Mouse (Mus musculus): ENCODE measurements around the gene Cdc42bpb.

The Cdc42bpb gene

GRCm38 (mm10) chr12:111340692-111341091, 36.8 kb downstream of the Cdc42bpb start:
- no peak for DNase-seq (ENCODE audit: low spot score)

- no peak for DNase-seq (ENCODE audit: low spot score)
Observed at GRCm38 (mm10) chr12:111337864-111338354, 39.6 kb downstream of the Cdc42bpb start.

DNA sequence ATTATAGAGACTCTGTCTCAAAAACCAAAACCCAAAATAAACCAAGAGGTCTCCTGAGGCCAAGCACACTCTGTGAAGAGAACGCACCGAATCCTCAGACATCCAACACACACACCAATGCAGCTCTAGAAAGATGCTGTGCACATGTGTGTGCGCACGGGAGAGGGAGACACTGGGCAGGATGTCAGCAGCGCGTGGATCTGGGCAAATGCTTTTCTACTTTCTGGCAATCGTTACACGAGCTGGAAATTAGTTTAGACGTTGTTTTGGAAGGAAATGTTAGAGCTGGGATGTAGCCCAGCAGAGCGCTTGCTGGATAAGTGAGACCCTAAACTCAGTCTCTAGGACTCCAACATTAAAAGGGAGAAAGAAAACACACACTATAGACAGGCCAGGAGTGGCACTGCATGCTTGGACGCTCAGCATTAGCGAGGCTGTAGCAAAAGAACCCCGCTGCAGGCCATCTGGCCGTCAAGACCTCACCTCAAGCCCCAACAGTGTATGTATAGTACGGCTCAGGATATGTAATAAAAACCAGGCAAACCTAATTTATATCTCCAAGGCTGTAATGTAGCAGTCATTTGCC, 44.4 kb downstream of the Cdc42bpb start:
- DNase-seq (ENCODE audit: low spot score) = no peak

GRCm38 (mm10) chr12:111332443-111332842, 45.1 kb downstream of the Cdc42bpb start:
- no peak for DNase-seq (ENCODE audit: low spot score)

- no peak for DNase-seq (ENCODE audit: low spot score)
Observed at GRCm38 (mm10) chr12:111331573-111331972, 45.9 kb downstream of the Cdc42bpb start.

DNA sequence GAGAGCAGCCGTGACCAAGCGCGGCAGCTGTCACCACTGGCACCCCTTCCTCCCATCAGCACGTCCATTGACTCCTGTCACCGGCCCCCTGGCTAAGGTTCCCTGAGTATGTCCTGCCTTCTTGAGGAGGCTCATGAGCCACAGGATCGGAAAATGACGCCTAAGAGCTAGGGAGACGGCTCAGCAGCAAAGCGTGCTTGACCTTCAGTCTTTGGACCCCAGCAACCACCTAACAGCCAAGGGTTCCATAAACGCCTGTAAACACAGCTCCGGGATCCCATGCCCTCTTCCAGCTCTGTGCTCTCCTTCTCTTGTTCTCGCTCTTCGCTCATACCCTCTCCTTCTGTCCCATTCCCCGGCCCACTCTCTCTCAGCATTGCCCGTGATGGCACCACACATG, 48.2 kb downstream of the Cdc42bpb start:
- no peak for DNase-seq (ENCODE audit: low spot score)

DNA sequence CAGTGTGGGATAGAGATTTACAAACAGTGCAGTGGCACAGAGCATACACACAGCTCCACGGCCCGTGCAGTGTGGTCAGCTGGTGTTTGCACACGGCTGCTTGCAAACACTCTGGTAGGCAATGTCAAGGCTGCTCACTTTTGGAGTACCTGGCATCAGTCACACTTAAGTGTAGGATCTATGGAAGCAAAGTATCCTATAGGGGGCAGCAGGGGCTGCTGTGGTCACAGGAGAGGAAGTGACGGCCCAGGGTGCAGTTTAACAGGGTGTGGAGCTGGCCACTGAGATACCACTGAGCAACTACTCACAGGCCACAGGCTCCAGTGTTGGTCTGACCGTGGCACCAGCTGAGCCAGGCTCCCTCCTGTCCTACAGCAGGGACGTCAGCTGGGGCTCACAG, 49.2 kb downstream of the Cdc42bpb start:
- peak; percentile 48 for DNase-seq (ENCODE audit: low spot score)

DNA sequence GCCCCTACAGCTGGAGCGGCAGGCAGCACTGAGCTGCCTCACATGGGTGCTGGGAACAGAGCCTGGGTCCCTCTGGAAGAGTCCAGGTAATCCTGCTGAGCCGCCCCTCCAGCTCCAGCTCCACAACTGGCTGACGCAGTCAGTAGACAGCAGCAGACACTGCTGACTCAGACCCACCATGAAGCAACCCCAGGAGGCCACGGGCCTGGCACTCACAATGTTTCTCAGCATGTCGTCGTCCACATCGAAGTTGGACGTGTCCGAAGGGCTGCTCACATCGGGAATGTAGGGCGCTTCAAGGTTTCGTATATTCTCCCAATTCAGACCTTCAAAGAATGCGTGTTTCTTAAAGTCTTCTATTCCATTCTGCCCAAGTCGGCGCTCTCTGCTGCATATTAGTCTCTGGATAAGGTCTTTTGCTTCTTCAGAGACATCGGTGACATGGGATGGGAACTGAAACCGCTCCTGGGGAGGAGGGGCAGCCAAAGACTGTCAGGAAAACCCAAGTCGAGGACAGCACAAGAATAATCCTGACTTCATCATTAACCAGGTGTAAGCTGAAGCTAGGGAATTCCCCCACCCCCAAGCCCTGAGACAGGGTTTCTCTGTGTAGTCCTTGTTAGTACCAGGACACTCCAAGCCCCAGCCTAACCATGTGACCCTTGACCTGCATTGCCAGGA, 51.6 kb downstream of the Cdc42bpb start:
- DNase-seq (ENCODE audit: low spot score) = no peak

DNA sequence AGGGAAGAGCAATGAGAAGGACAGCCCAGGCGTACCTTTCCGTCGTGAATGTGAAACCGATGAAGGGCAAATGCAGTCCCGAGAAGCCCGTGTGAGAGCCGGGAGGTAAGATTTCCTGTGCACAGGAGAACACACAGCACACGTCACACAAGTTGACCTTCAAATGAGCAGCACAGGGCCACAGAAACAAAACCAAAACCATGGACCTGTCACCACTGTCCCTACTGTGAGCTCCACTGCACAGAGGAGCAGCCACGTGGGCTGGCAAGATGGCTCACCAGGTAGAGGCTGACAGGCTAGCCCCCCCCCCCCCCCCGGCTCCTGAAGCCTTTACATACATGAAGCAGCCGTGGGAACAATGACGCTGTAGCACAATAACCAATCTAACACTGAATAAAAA, 52.6 kb downstream of the Cdc42bpb start:
- DNase-seq (ENCODE audit: low spot score) = no peak

DNA sequence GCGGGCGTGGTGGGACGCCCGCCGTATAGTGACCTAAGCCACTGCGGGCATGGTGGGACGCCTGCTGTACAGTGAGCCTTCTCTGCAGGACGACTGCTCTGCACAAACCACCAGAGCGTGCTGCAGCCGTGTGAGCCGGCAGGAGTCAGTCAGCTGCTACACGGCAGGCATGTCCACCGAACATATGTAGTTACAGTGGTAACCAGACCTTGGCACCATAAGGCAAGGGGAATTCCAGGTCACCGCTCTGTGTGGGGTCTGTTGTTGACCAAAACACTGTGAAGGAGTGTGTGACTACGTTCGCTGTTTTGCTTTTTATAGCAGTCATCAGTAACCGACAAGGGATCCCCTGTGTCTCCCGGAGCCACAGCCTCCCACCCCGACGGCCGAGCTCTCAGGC, 53.0 kb downstream of the Cdc42bpb start:
- no peak for DNase-seq (ENCODE audit: low spot score)

GRCm38 (mm10) chr12:111323423-111323822, 54.1 kb downstream of the Cdc42bpb start:
- DNase-seq (ENCODE audit: low spot score) = no peak

DNA sequence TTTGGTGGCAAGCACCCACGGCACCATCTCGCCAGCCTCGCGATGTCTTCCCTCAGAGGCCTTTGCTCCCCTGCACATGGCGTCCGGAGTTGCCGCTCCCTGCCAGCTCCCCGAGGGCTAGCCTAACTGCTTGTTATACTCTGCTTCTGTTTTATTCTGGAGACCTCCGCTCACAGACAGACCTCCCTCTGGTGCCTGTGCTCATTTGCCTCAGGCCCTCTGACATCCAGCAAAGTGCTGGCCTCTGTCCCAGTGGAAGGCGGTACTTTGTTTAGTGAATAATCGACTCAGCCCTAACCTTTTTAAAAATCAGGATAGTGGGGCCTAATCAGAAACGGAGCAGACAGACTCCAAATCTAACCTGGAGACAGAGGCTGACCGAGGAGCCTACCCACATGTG, 55.7 kb downstream of the Cdc42bpb start:
- DNase-seq (ENCODE audit: low spot score) = no peak

DNA sequence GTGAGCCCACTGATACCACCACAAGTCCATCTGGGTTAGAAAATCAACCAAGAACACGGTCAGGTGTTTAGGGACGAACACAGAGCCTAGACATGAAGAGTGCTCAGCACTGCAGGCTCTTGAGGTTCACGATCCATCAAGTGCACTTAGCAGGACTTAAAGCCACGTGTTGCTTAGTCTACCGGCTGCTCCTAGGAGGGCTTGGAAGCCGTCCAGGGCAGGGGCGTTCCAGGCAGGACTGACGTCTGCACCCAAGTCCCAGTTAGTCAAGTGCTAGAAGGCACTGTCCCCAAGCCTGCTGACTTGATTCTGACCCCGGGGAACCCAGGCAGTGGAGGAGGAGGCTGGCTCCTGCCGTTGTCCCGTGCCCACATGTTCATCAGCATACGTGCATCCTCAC, 57.0 kb downstream of the Cdc42bpb start:
- DNase-seq (ENCODE audit: low spot score) = peak; percentile 85

DNA sequence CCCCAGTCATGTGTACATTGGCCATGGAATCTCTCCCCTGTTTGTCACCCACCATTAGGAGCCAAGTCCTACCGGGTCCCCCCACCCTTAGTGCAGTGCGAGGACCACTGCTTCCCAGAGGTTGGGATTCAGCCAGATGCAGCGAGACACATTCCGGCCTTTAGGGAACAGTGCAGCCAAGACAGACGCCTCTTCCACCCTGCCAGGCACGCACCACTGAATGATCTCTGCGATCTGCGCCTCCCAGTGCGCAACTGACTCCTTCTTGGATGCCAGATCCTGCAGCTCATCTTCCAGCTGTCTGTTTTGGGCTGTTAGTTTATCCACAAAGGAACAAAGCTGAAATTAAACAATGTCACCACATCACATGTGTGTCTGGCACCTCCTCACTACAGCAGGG, 59.8 kb downstream of the Cdc42bpb start:
- DNase-seq (ENCODE audit: low spot score) = no peak

DNA sequence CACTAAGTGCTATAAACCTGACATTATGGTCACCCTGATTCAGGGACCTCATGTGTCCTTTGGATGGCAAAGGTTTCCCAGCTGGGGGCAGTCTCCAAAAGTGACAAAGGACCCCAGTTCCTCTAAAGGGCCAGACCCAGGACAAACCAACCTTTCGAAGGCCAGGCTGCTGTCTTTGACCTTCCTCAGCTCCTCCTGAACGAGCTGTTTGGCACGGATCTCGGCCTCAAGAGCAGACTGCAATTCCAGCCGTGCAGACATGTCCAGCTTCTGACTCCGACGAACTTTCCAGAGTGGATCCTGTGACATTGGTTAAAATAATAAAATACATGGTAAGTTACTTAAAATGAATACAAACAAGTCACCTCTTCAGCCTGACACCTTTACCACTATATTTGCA, 63.2 kb downstream of the Cdc42bpb start:
- DNase-seq (ENCODE audit: low spot score) = no peak

GRCm38 (mm10) chr12:111311775-111312174, 65.7 kb downstream of the Cdc42bpb start:
- no peak for DNase-seq (ENCODE audit: low spot score)

DNA sequence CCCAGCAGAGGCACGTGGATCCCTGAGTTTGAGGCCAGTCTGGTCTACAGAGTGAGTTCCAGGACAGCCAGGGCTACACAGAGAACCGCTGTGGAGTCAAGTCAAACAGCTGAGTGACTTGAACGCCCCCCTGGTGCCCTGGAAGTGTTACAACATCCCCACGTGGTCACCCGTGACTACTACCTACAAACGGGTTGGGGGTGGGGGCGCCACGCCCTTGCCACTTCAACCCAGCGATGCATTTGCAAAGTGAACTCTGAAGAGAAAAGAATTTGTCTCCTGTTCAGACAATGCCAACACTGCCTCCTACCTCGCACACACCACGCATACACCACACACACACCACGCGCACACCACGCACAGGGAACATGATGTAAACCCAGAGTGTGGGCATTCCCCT, 67.6 kb downstream of the Cdc42bpb start:
- DNase-seq (ENCODE audit: low spot score) = no peak

DNA sequence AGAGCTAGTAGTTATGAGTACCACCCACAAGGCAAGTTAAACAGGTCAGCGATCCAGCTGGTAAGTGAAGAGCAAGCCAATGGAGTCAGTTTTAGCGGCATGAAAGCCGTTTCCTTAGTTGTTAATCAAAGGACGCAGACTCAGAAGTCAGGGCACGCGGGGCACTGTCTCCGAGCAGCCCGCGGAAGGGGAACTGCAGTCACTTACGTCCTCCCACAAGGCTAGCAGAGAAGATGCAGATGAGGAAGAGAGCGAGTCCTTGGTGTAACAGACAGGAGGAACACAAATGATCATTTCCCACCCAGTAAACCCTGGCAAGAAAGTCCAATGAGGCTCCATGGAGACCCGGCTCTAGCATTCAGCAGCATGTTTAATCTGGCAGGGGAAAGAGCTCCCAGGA, 68.3 kb downstream of the Cdc42bpb start:
- no peak for DNase-seq (ENCODE audit: low spot score)

GRCm38 (mm10) chr12:111306821-111307220, 70.7 kb downstream of the Cdc42bpb start:
- no peak for DNase-seq (ENCODE audit: low spot score)

DNA sequence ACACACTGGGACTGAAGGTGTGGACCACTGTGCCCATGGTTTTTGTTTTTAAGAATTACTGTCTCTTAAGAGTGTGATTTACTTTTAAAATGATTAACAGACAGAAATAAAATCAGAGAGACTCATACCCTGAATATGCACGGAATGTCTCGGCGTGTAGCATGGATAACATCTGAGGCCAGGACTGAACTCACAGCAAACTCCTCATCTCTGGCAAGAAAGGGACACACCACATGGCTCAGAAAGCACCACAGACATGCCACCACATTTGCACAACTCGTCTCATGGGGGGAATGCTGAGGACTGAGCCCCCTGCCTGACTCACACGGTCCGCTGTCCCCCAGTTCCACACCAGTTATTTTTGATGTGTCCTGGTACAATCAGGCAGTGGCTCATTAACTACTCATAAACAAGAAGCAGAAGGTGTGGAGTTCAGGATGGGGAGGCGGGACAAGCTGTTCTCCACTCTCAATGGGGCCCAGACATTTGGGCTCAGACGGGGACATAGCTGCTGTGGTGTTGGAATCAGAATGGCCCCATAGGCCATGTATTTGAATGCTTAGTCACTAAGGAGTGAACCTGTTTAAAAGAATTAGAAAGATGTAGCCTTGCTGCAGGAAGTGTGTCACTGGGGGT, 73.7 kb downstream of the Cdc42bpb start:
- no peak for DNase-seq (ENCODE audit: low spot score)

DNA sequence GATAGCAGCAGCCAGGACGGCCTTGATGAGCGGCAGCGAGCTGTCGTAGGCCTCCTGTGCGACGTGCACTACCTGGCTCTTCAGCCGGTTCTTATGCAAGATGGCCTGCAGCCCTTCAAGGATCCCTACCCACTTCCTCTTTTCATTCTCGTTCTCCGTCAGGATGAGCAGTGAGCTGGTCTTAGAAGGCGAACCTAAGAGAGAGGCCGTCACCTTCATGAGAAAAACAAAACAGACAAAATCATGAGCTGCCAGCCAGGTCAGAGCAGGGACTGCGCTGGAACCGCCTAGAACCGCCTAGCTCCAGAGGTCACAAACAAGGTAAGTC, 75.5 kb downstream of the Cdc42bpb start:
- DNase-seq (ENCODE audit: low spot score) = no peak

DNA sequence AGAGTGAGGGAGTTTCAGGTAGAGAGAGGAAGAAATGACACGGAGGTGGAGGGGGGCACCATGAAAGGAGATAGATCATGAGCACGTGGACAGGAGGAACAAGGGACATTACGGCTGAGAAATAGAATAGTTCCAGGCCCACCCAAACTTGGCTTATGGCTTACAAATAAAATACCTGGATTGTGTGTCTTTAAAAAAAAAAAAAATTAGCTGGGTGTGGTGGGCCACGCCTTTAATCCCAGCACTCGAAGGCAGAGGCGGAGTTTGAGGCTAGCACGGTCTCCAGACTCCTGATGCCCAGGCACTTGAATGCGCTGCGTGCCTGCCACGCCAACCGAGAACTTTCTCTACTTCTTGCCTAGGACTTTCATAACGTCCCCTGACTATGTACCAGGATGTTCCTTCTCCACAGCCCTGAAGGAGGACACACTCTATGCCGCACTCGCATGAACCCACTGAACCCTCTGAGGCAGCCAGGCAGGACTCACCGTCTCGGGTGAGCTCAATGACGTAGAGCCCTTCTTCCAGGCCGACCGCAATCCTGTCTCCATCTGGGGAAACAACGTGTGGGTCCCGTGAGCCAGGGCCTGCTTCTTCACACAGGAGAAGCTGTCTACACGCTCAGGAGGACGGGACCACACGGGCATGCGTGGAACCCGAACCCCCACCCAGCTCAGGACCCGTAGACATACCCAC, 76.0 kb downstream of the Cdc42bpb start:
- DNase-seq (ENCODE audit: low spot score) = no peak

GRCm38 (mm10) chr12:111293025-111293424, 84.5 kb downstream of the Cdc42bpb start:
- no peak for DNase-seq (ENCODE audit: low spot score)
